Mouse (Mus musculus) left cerebral cortex, postnatal 10 days (tissue): ENCODE measurements around the gene Gab2. TPM values are rescaled to one million over a fixed set of nuclear protein-coding genes. Genes with fewer than 3 reads are reported as not detected.

Experiments used
- DNase-seq, 2 experiments: peaks; one replicate each; pipeline ENCODE4 v3.0.0; 2021 to 2022; ENCODE audit warnings: low spot score in 2 of 2, mixed read lengths in 1 of 2; ENCODE audit errors: extremely low spot score in 1 of 2
- intact Hi-C: fragments of 180-260 bp; cut with DNase I; formaldehyde crosslinking; loops from one replicate; pipeline ENCODE4 v1.15.1; 2025
- total RNA-seq, 2 experiments: library from RNA; stranded (reverse); gene quantifications; 2 replicates each; pipeline ENCODE4 v1.2.3; 2021

Gab2 gene
- total RNA-seq, 2 experiments from 2014 or later, result 21.0 to 23.7 TPM

- intact Hi-C loops, result no loop called here
- DNase-seq, result no peak
Observed at GRCm38 (mm10) chr7:97351792-97352513, 270.6 kb downstream of the Gab2 start.

- DNase-seq, result no peak
- intact Hi-C loops, result no loop called here
Observed at GRCm38 (mm10) chr7:97353356-97353755, 272.0 kb downstream of the Gab2 start.

- no peak for DNase-seq
- intact Hi-C loops, result no loop called here
Observed at GRCm38 (mm10) chr7:97355068-97355841, 273.9 kb downstream of the Gab2 start.

GRCm38 (mm10) chr7:97356253-97356652 lies 274.9 kb downstream of the Gab2 start:
- DNase-seq, result no peak
- intact Hi-C loops, result no loop called here

DNA sequence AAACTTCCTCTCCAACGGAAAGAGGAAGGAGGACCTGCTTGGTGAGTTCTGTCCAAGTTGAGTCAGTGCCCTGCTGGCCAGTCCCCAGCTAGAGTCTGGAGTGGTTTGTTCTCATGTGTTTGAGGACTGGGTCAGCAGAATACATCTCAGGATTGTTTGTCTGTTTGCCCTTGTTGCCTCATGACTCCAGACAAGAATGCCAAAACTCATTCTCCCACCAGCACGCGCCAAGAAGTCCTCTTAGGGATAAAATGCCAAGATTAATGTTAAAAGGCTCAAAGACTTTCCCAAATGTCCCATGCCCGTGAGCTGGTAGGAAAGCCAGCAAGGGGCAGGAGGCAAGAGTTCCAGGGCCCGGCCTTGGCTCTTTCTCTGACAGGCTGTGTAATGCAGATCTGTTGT lies 275.5 kb downstream of the Gab2 start:
- DNase-seq, result no peak
- intact Hi-C loops, result no loop called here

- intact Hi-C loops, result no loop called here
- DNase-seq, result no peak
Observed at GRCm38 (mm10) chr7:97357840-97358239, 276.5 kb downstream of the Gab2 start.

DNA sequence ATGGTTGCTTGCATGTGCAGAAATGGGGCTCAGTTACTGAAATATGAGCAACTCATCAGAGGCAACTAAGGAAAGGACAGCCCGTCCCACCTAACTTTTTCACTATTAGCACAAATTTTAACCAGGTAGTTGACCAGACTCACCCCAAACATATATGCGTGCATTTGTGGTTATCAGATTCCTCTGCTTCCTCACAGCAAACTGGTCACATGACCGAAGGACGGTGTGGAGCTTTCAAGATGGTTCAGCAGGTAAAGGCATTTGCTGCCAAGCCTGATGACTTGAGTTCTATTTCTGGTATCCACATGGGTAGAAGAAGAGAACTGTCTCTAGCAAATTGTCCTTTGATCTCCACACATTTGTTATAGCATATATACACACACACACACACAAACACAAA lies 277.0 kb downstream of the Gab2 start:
- DNase-seq, result no peak
- intact Hi-C loops, result no loop called here

Other genes starting within 250 kb of the Gab2 start
- 10 to 100 TPM; 17.1 to 17.3 TPM for gene Nars2, start 130.1 kb upstream of the Gab2 start, total RNA-seq